Mouse (Mus musculus): ENCODE data around the gene Cabp1. TPM values are rescaled to one million over a fixed set of nuclear protein-coding genes. Genes with fewer than 3 reads are reported as not detected.

The Cabp1 gene
- polyA plus RNA-seq, 1 experiment, result 8.1 TPM

DNA sequence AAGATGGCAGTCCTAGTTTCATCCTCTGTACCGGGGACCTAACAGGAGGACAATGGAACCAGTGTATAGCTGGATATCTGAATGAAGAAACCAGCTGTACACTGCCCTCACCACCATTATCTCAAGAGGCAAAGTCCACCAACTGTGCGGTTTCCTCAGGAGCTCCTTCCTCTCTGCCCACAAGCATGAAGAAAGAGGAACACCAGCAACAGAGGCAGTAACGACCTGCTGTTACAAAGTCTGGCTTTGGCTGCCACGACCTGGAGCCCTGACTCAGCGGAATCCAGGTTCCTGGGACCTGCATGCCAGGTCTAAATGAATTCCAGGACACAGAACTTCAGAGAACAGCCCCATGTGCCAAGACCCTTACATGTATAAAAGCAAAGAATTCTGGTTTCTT is 38.4 kb downstream of the Cabp1 start:
- Histone ChIP-seq H3K9me3 (replicated peaks; ENCODE audit: control insufficient read depth, insufficient read depth, low read length, poor library complexity, severe bottlenecking) (no peaks in the 10 kb centered on the region), H3K27ac (ENCODE audit: insufficient read depth, low read length) (0 out of 2 replicates have a peak overlapping the region, but pooled peaks have one; percentile 1), H3K4me1 (ENCODE audit: control insufficient read depth, insufficient read depth, low read length) (peaks cover 4% of the 10 kb centered on the region), H3K9ac (ENCODE audit: low read depth, poor library complexity, severe bottlenecking) (peak overlapping the region; percentile 96), H3K27me3 (ENCODE audit: control insufficient read depth, insufficient read depth, low read length, poor library complexity, severe bottlenecking) (no peaks in the 10 kb centered on the region), H3K36me3 (ENCODE audit: control insufficient read depth, insufficient read depth, low read length, poor library complexity, severe bottlenecking) (peaks cover 8% of the 10 kb centered on the region), H3K4me3 (ENCODE audit: low read depth, low read length) (peak overlapping the region; percentile 36)
- no peak for TF ChIP-seq EP300 (IDR thresholded peaks at IDR 0.05; ENCODE audit: insufficient read depth, low read depth, low read length)
- TF ChIP-seq CTCF (IDR thresholded peaks at IDR 0.05; ENCODE audit: low read depth, low read length), result no peak
- TF ChIP-seq POLR2A (IDR thresholded peaks at IDR 0.05; ENCODE audit: insufficient read depth, low read length), result no peak

- Histone ChIP-seq H3K36me3 (ENCODE audit: control insufficient read depth, insufficient read depth, low read length, poor library complexity, severe bottlenecking) (peaks cover 12% of the 10 kb centered on the region), H3K4me1 (ENCODE audit: control insufficient read depth, insufficient read depth, low read length) (peaks cover 4% of the 10 kb centered on the region)
Measured at GRCm38 (mm10) chr5:115155156-115155631, 39.0 kb downstream of the Cabp1 start.

DNA sequence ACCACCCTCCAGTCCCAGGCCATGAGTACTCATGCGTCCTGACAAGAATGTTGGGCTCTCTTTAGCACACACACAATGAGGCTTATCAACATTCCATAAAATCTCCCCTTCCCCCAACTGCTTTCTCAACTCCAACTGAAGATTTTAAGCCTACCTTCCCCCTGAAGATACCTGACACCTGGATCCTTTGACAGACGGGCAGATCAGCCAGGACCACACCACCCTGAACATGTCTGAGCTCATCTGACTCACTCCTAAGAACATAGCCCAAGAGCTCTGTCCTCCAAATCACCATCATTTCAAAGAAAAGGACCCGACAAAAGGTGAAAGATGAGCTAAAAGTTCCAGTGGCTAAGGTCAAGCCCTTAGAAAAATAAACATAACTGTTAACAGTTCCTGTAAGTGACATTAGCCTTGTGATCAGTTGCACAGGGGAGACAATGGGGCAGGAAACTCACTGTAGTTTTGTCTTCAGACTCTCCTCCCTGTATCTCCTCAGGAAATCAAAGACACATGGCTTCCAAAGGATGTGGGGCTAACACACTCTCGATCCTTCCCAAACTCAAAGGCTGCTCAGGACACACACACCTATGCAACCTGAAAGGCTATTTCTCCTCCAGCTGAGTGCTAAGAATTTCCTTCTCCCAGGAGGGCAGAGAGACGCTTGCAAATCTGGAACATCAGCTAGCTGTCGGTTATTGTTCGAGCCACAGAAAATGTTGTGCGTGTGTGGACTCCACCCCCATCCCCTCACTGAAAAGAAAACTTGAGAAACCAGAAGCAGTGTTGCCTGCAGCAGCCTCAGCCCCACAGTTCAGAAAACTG is 41.8 kb downstream of the Cabp1 start:
- peaks cover 38% of the 10 kb centered on the region for H3K36me3 ChIP-seq (ENCODE audit: control insufficient read depth, insufficient read depth, low read length, poor library complexity, severe bottlenecking)
- H3K27me3 ChIP-seq (ENCODE audit: control insufficient read depth, insufficient read depth, low read length, poor library complexity, severe bottlenecking), result no peaks in the 10 kb centered on the region
- TF ChIP-seq CTCF (IDR thresholded peaks at IDR 0.05; ENCODE audit: low read depth, low read length) (no peak), EP300 (IDR thresholded peaks at IDR 0.05; ENCODE audit: insufficient read depth, low read depth, low read length) (no peak), POLR2A (IDR thresholded peaks at IDR 0.05; ENCODE audit: insufficient read depth, low read length) (no peak)
- H3K9me3 ChIP-seq (replicated peaks; ENCODE audit: control insufficient read depth, insufficient read depth, low read length, poor library complexity, severe bottlenecking), result no peaks in the 10 kb centered on the region
- H3K4me1 ChIP-seq (ENCODE audit: control insufficient read depth, insufficient read depth, low read length), result peaks cover 4% of the 10 kb centered on the region
- H3K27ac ChIP-seq (ENCODE audit: insufficient read depth, low read length), result peak overlapping the region; percentile 41
- no peak overlapping the region for H3K4me3 ChIP-seq (ENCODE audit: low read depth, low read length)
- H3K9ac ChIP-seq (ENCODE audit: low read depth, poor library complexity, severe bottlenecking), result peak overlapping the region; percentile 11; the same call in 1 of the 2 replicates

More at GRCm38 (mm10) chr5:115155156-115155631, 39.0 kb downstream of the Cabp1 start:
- H3K4me3 ChIP-seq (ENCODE audit: low read depth, low read length), result peak overlapping the region; percentile 36
- H3K9ac ChIP-seq (ENCODE audit: low read depth, poor library complexity, severe bottlenecking), result peak overlapping the region; percentile 96; the same call in 1 of the 2 replicates
- no peaks in the 10 kb centered on the region for H3K27me3 ChIP-seq (ENCODE audit: control insufficient read depth, insufficient read depth, low read length, poor library complexity, severe bottlenecking)
- peak overlapping the region; percentile 5; the same call in 1 of the 2 replicates for H3K27ac ChIP-seq (ENCODE audit: insufficient read depth, low read length)
- no peaks in the 10 kb centered on the region for H3K9me3 ChIP-seq (replicated peaks; ENCODE audit: control insufficient read depth, insufficient read depth, low read length, poor library complexity, severe bottlenecking)
- TF ChIP-seq EP300 (IDR thresholded peaks at IDR 0.05; ENCODE audit: insufficient read depth, low read depth, low read length) (no peak), POLR2A (IDR thresholded peaks at IDR 0.05; ENCODE audit: insufficient read depth, low read length) (no peak), CTCF (IDR thresholded peaks at IDR 0.05; ENCODE audit: low read depth, low read length) (no peak)

DNA sequence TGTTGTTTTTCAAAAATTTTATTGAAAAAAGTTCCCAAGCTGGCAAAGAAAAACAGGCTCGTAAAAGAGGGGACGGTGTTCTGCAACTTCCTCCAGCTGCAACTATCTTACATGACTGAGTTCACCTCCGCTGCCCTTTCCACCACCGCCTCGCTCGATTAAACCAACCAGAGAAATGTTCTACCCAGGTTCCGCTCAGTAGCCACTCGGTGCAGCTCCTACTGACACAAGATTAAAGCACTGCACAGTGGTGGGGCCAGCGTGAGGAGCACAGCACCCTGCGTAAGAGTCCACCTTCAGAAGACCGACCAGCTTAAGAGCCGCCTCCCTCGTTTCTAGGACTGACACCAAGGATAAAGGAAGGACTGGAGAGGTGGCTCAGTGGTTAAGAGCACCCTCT is 42.7 kb downstream of the Cabp1 start:
- Histone ChIP-seq H3K4me3 (ENCODE audit: low read depth, low read length) (no peak overlapping the region), H3K36me3 (ENCODE audit: control insufficient read depth, insufficient read depth, low read length, poor library complexity, severe bottlenecking) (peaks cover 46% of the 10 kb centered on the region), H3K4me1 (ENCODE audit: control insufficient read depth, insufficient read depth, low read length) (peaks cover 4% of the 10 kb centered on the region), H3K9me3 (replicated peaks; ENCODE audit: control insufficient read depth, insufficient read depth, low read length, poor library complexity, severe bottlenecking) (no peaks in the 10 kb centered on the region), H3K9ac (ENCODE audit: low read depth, poor library complexity, severe bottlenecking) (no peak overlapping the region; the same call in 1 of the 2 replicates), H3K27me3 (ENCODE audit: control insufficient read depth, insufficient read depth, low read length, poor library complexity, severe bottlenecking) (no peaks in the 10 kb centered on the region), H3K27ac (ENCODE audit: insufficient read depth, low read length) (peak overlapping the region; percentile 9; the same call in 1 of the 2 replicates)
- no peak for TF ChIP-seq EP300 (IDR thresholded peaks at IDR 0.05; ENCODE audit: insufficient read depth, low read depth, low read length)
- no peak for TF ChIP-seq CTCF (IDR thresholded peaks at IDR 0.05; ENCODE audit: low read depth, low read length)
- TF ChIP-seq POLR2A (IDR thresholded peaks at IDR 0.05; ENCODE audit: insufficient read depth, low read length), result no peak

DNA sequence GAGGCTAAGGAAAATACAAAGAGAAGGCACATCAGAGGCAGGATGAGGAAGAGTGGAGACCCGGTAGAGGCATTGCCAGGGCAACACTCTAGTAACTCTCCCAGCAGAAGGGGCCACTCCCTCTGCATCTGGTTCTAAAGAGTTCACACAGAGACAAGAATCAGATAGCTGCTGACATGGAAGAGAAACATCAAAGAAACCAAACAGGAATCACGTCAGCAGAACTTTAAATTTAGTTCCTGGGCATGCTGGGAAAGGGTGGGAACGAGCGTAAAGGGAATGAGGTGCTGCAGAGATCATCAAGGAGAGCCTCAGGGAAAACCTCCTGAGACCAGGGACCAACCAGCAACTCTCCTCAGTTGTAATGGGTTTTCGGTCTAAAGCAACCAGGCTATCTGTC is 43.2 kb downstream of the Cabp1 start:
- H3K27ac ChIP-seq (ENCODE audit: insufficient read depth, low read length), result no peak overlapping the region
- peaks cover 6% of the 10 kb centered on the region for H3K4me1 ChIP-seq (ENCODE audit: control insufficient read depth, insufficient read depth, low read length)
- H3K9ac ChIP-seq (ENCODE audit: low read depth, poor library complexity, severe bottlenecking), result no peak overlapping the region; the same call in 1 of the 2 replicates
- H3K4me3 ChIP-seq (ENCODE audit: low read depth, low read length), result no peak overlapping the region
- TF ChIP-seq EP300 (IDR thresholded peaks at IDR 0.05; ENCODE audit: insufficient read depth, low read depth, low read length) (no peak), CTCF (IDR thresholded peaks at IDR 0.05; ENCODE audit: low read depth, low read length) (no peak), POLR2A (IDR thresholded peaks at IDR 0.05; ENCODE audit: insufficient read depth, low read length) (no peak)
- H3K9me3 ChIP-seq (replicated peaks; ENCODE audit: control insufficient read depth, insufficient read depth, low read length, poor library complexity, severe bottlenecking), result no peaks in the 10 kb centered on the region
- peaks cover 48% of the 10 kb centered on the region for H3K36me3 ChIP-seq (ENCODE audit: control insufficient read depth, insufficient read depth, low read length, poor library complexity, severe bottlenecking)
- no peaks in the 10 kb centered on the region for H3K27me3 ChIP-seq (ENCODE audit: control insufficient read depth, insufficient read depth, low read length, poor library complexity, severe bottlenecking)
